Mouse (Mus musculus): Measurements from ENCODE around the gene L1td1.

The L1td1 gene

GRCm38 (mm10) chr4:98739753-98740152, 13.2 kb downstream of the L1td1 start:
- no peak for DNase-seq (ENCODE audit: low read depth, low spot score)

- no peak for DNase-seq (ENCODE audit: low read depth, low spot score)
Measured at GRCm38 (mm10) chr4:98743209-98743905, 16.8 kb downstream of the L1td1 start.

- no peak for DNase-seq (ENCODE audit: low read depth, low spot score)
Measured at GRCm38 (mm10) chr4:98743906-98744210, 17.3 kb downstream of the L1td1 start.

DNA sequence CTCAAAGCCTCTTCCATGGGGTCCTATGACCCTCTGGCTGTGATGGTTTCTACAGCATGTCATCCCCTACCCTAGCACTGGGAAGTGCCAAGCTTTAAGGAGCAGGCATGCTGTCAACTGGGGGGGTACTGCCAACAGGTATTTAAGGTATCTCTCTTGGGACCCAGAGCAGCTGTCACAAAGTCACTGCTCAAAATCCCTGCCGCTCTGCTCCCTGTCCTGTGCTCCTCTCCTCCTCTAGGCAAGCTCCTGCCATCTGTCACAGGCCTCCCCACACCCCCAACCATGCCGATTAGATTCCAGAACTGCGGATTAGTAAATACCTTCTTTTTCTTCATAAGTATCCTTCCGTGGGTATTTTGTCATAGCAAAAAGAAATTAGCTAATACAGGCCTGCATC, 27.9 kb downstream of the L1td1 start:
- DNase-seq (ENCODE audit: low read depth, low spot score): no peak

DNA sequence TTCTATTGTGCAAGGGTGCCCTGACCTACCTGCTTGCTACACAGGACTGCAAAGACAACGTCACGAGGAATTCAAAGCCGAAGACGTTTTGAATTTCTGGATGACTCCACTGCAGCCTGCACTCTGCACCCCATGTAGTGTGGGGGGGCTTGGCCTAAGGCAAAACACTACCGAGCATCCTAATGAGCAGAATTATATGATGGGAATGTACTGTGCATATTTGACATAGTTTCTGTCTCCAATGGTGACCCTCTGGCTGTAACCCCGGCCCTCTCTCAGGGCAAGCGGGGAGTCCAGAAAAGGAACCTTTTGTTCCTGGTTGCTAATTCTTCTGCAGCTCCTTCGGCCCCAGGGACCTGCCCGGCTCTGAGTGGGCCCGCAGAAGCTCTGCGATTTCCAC, 29.6 kb downstream of the L1td1 start:
- no peak for DNase-seq (ENCODE audit: low read depth, low spot score)

DNA sequence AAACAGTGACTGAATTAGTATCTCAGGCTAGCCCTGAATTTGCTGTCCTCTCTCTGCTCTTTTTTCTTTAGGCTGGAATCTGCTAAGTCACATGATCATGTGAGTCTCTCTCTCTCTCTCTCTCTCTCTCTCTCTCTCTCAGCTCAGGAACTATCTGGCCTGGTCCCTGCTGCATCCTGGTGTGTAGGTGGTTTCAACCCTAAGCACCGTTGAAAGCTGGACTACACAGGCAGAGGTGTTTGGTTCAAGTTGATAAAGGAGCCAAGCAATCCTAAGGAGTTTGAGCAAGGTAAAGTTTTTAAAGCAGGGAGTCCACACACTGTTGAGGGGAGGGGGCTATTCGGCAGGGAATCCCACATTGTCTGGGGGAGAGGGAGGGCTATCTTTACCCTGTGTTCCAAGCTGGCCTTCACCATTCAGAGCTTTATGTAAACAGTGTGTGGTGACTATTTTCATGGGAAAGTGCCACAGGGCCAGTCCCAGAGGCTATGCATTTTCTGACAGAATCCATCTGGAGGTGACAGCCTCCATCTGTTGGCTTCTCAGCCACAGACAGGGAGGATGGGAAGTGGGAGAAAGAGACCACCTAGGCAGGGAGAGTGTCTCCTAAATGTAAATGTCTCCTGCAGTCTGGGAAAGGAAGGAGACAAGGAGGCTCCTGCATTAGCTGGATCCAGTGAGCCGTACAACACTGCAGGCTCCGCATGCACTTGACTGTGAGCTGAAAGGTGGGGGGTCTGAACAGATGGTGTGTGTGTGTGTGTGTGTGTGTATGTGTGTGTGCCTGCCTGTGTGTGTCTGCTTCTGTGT, 31.7 kb downstream of the L1td1 start:
- no peak for DNase-seq (ENCODE audit: low read depth, low spot score)

GRCm38 (mm10) chr4:98758872-98759518, 32.5 kb downstream of the L1td1 start:
- DNase-seq (ENCODE audit: low read depth, low spot score): no peak

- no peak for DNase-seq (ENCODE audit: low read depth, low spot score)
Measured at GRCm38 (mm10) chr4:98767134-98768133, 40.9 kb downstream of the L1td1 start.

DNA sequence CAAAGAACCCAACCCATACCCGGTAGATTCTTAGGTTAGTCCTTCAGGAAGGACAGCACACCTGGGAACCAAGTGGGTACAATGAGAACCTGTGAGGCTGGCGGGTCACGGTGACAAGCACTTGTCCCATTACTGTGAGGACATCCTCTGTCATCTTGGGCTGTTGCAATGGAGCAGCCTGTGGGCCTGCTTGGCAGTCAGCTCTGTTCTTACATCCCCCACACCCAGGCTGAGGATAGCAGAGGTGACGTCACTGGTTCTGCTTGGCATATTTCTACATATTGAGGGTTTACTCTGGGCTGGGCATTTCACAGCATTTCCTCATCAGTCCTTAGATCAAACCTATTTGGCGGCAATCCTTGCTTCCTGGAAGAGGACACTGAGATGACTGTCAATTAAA, 47.3 kb downstream of the L1td1 start:
- DNase-seq (ENCODE audit: low read depth, low spot score): no peak

GRCm38 (mm10) chr4:98776721-98777427, 50.3 kb downstream of the L1td1 start:
- no peak for DNase-seq (ENCODE audit: low read depth, low spot score)

- no peak for DNase-seq (ENCODE audit: low read depth, low spot score)
Measured at GRCm38 (mm10) chr4:98777464-98777863, 50.9 kb downstream of the L1td1 start.

DNA sequence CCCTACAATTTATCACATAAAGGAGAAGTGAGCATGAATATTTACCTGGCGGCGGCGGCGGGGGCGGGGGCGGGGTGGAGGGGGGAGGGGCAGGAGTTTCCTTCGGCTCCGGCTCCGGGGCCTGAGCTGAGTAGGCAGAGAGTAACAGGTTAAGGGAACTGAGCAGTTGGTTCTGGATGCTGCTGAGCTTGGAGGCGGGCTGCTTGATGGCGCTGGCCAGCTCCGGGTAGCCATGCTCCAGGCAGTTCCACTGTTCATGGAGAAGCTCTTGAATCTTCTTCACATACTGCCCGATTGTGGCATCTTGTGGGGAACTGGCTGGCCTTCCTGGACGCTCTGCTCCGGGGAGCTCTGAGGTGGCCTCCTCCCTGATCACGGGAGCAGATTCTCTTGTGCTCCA, 51.7 kb downstream of the L1td1 start:
- DNase-seq (ENCODE audit: low read depth, low spot score): no peak

- no peak for DNase-seq (ENCODE audit: low read depth, low spot score)
Measured at GRCm38 (mm10) chr4:98785851-98786250, 59.3 kb downstream of the L1td1 start.

DNA sequence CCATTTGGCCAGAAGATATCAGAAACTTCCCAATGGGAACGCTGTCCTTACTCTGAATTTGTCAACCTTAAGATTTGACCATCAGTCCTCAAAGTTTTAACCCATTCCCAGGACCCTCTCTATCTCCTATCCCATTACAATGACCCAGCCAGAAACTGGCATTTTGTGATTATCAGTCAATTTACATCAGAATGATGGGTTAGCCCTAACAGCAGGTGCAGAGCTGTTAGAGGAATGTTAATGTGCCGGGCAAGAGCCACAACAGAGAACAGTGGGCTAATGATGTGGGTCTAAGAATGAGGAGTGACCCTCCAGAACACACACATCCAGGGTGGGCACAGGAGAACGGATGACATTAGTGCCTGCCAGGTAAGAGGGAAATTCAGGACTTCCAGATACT, 59.7 kb downstream of the L1td1 start:
- no peak for DNase-seq (ENCODE audit: low read depth, low spot score)

Data from skeletal muscle tissue, adult 2 months (tissue).